Mouse (Mus musculus): ENCODE measurements around the gene Wwox. TPM values are rescaled to one million over a fixed set of nuclear protein-coding genes. Genes with fewer than 3 reads are reported as not detected.

Gene Wwox
- polyA plus RNA-seq, 1 experiment from 2014 or later = 12.9 TPM

GRCm38 (mm10) chr8:115110423-115110822, 671.0 kb downstream of the Wwox start:
- Histone ChIP-seq H3K9me3 (replicated peaks; ENCODE audit: control insufficient read depth, low read length) (no peaks in the 10 kb centered on the region), H3K4me1 (ENCODE audit: control insufficient read depth, insufficient read depth, low read length) (no peaks in the 10 kb centered on the region), H3K9ac (ENCODE audit: low read length) (no peak overlapping the region), H3K27ac (ENCODE audit: low read length) (no peak overlapping the region), H3K4me3 (replicated peaks; ENCODE audit: low read length) (no peak overlapping the region), H3K4me2 (ENCODE audit: low read depth, low read length) (no peak overlapping the region), H3K36me3 (ENCODE audit: control insufficient read depth, insufficient read depth, low read length) (no peaks in the 10 kb centered on the region), H3K27me3 (ENCODE audit: control insufficient read depth, insufficient read depth, low read length) (no peaks in the 10 kb centered on the region)
- ATAC-seq (ENCODE audit: insufficient read depth, low FRiP score) = no peak
- WGBS = 87% methylated on average over 9 of the region's 9 CpGs

GRCm38 (mm10) chr8:115112062-115112461, 672.6 kb downstream of the Wwox start:
- Histone ChIP-seq H3K4me3 (replicated peaks; ENCODE audit: low read length) (no peak overlapping the region), H3K27ac (ENCODE audit: low read length) (no peak overlapping the region), H3K4me1 (ENCODE audit: control insufficient read depth, insufficient read depth, low read length) (no peaks in the 10 kb centered on the region), H3K27me3 (ENCODE audit: control insufficient read depth, insufficient read depth, low read length) (no peaks in the 10 kb centered on the region), H3K9ac (ENCODE audit: low read length) (no peak overlapping the region), H3K4me2 (ENCODE audit: low read depth, low read length) (no peak overlapping the region), H3K9me3 (replicated peaks; ENCODE audit: control insufficient read depth, low read length) (no peaks in the 10 kb centered on the region), H3K36me3 (ENCODE audit: control insufficient read depth, insufficient read depth, low read length) (no peaks in the 10 kb centered on the region)
- 90% methylated on average over 2 of the region's 2 CpGs for WGBS
- no peak for ATAC-seq (ENCODE audit: insufficient read depth, low FRiP score)

GRCm38 (mm10) chr8:115114498-115114897, 675.0 kb downstream of the Wwox start:
- Histone ChIP-seq H3K36me3 (ENCODE audit: control insufficient read depth, insufficient read depth, low read length) (no peaks in the 10 kb centered on the region), H3K27ac (ENCODE audit: low read length) (no peak overlapping the region), H3K27me3 (ENCODE audit: control insufficient read depth, insufficient read depth, low read length) (no peaks in the 10 kb centered on the region), H3K4me1 (ENCODE audit: control insufficient read depth, insufficient read depth, low read length) (no peaks in the 10 kb centered on the region), H3K4me2 (ENCODE audit: low read depth, low read length) (no peak overlapping the region), H3K9ac (ENCODE audit: low read length) (no peak overlapping the region), H3K9me3 (replicated peaks; ENCODE audit: control insufficient read depth, low read length) (no peaks in the 10 kb centered on the region), H3K4me3 (replicated peaks; ENCODE audit: low read length) (no peak overlapping the region)
- no peak for ATAC-seq (ENCODE audit: insufficient read depth, low FRiP score)
- WGBS = 49% methylated on average over 6 of the region's 6 CpGs

- no peak overlapping the region for H3K27ac ChIP-seq (ENCODE audit: low read length)
- no peak overlapping the region for H3K9ac ChIP-seq (ENCODE audit: low read length)
- no peaks in the 10 kb centered on the region for H3K4me1 ChIP-seq (ENCODE audit: control insufficient read depth, insufficient read depth, low read length)
- H3K4me3 ChIP-seq (replicated peaks; ENCODE audit: low read length) = no peak overlapping the region
- no peak overlapping the region for H3K4me2 ChIP-seq (ENCODE audit: low read depth, low read length)
- no peaks in the 10 kb centered on the region for H3K27me3 ChIP-seq (ENCODE audit: control insufficient read depth, insufficient read depth, low read length)
- no peaks in the 10 kb centered on the region for H3K9me3 ChIP-seq (replicated peaks; ENCODE audit: control insufficient read depth, low read length)
- no peaks in the 10 kb centered on the region for H3K36me3 ChIP-seq (ENCODE audit: control insufficient read depth, insufficient read depth, low read length)
- no peak for ATAC-seq (ENCODE audit: insufficient read depth, low FRiP score)
- 76% methylated on average over 7 of the region's 7 CpGs for WGBS
Measured at GRCm38 (mm10) chr8:115126081-115126480, 686.6 kb downstream of the Wwox start.

- no peaks in the 10 kb centered on the region for H3K27me3 ChIP-seq (ENCODE audit: control insufficient read depth, insufficient read depth, low read length)
- no peaks in the 10 kb centered on the region for H3K9me3 ChIP-seq (replicated peaks; ENCODE audit: control insufficient read depth, low read length)
- no peak overlapping the region for H3K9ac ChIP-seq (ENCODE audit: low read length)
- 90% methylated on average over 5 of the region's 5 CpGs for WGBS
- H3K27ac ChIP-seq (ENCODE audit: low read length) = no peak overlapping the region
- ATAC-seq (ENCODE audit: insufficient read depth, low FRiP score) = no peak
- H3K4me2 ChIP-seq (ENCODE audit: low read depth, low read length) = no peak overlapping the region
- no peaks in the 10 kb centered on the region for H3K36me3 ChIP-seq (ENCODE audit: control insufficient read depth, insufficient read depth, low read length)
- no peaks in the 10 kb centered on the region for H3K4me1 ChIP-seq (ENCODE audit: control insufficient read depth, insufficient read depth, low read length)
- no peak overlapping the region for H3K4me3 ChIP-seq (replicated peaks; ENCODE audit: low read length)
Measured at GRCm38 (mm10) chr8:115126674-115127073, 687.2 kb downstream of the Wwox start.

- Histone ChIP-seq H3K4me1 (ENCODE audit: control insufficient read depth, insufficient read depth, low read length) (no peaks in the 10 kb centered on the region), H3K27ac (ENCODE audit: low read length) (no peak overlapping the region), H3K4me3 (replicated peaks; ENCODE audit: low read length) (no peak overlapping the region), H3K36me3 (ENCODE audit: control insufficient read depth, insufficient read depth, low read length) (no peaks in the 10 kb centered on the region), H3K27me3 (ENCODE audit: control insufficient read depth, insufficient read depth, low read length) (no peaks in the 10 kb centered on the region), H3K9me3 (replicated peaks; ENCODE audit: control insufficient read depth, low read length) (no peaks in the 10 kb centered on the region), H3K4me2 (ENCODE audit: low read depth, low read length) (no peak overlapping the region), H3K9ac (ENCODE audit: low read length) (no peak overlapping the region)
- 97% methylated on average over 4 of the region's 4 CpGs for WGBS
- no peak for ATAC-seq (ENCODE audit: insufficient read depth, low FRiP score)
Measured at GRCm38 (mm10) chr8:115129307-115129706, 689.9 kb downstream of the Wwox start.

- Histone ChIP-seq H3K27me3 (ENCODE audit: control insufficient read depth, insufficient read depth, low read length) (no peaks in the 10 kb centered on the region), H3K4me2 (ENCODE audit: low read depth, low read length) (no peak overlapping the region), H3K9me3 (replicated peaks; ENCODE audit: control insufficient read depth, low read length) (peaks cover 14% of the 10 kb centered on the region), H3K4me3 (replicated peaks; ENCODE audit: low read length) (no peak overlapping the region), H3K9ac (ENCODE audit: low read length) (no peak overlapping the region), H3K27ac (ENCODE audit: low read length) (no peak overlapping the region), H3K4me1 (ENCODE audit: control insufficient read depth, insufficient read depth, low read length) (no peaks in the 10 kb centered on the region), H3K36me3 (ENCODE audit: control insufficient read depth, insufficient read depth, low read length) (no peaks in the 10 kb centered on the region)
- no peak for ATAC-seq (ENCODE audit: insufficient read depth, low FRiP score)
- 75% methylated on average over 17 of the region's 17 CpGs for WGBS
Measured at GRCm38 (mm10) chr8:115133119-115133518, 693.7 kb downstream of the Wwox start.

GRCm38 (mm10) chr8:115133711-115134218, 694.3 kb downstream of the Wwox start:
- Histone ChIP-seq H3K27ac (ENCODE audit: low read length) (no peak overlapping the region), H3K4me1 (ENCODE audit: control insufficient read depth, insufficient read depth, low read length) (no peaks in the 10 kb centered on the region), H3K4me2 (ENCODE audit: low read depth, low read length) (no peak overlapping the region), H3K36me3 (ENCODE audit: control insufficient read depth, insufficient read depth, low read length) (no peaks in the 10 kb centered on the region), H3K27me3 (ENCODE audit: control insufficient read depth, insufficient read depth, low read length) (no peaks in the 10 kb centered on the region), H3K9me3 (replicated peaks; ENCODE audit: control insufficient read depth, low read length) (peaks cover 14% of the 10 kb centered on the region), H3K9ac (ENCODE audit: low read length) (no peak overlapping the region), H3K4me3 (replicated peaks; ENCODE audit: low read length) (no peak overlapping the region)
- WGBS = 59% methylated on average over 7 of the region's 7 CpGs
- no peak for ATAC-seq (ENCODE audit: insufficient read depth, low FRiP score)

- H3K4me1 ChIP-seq (ENCODE audit: control insufficient read depth, insufficient read depth, low read length) = no peaks in the 10 kb centered on the region
- H3K9ac ChIP-seq (ENCODE audit: low read length) = no peak overlapping the region
Measured at GRCm38 (mm10) chr8:115136888-115137287, 697.4 kb downstream of the Wwox start.

DNA sequence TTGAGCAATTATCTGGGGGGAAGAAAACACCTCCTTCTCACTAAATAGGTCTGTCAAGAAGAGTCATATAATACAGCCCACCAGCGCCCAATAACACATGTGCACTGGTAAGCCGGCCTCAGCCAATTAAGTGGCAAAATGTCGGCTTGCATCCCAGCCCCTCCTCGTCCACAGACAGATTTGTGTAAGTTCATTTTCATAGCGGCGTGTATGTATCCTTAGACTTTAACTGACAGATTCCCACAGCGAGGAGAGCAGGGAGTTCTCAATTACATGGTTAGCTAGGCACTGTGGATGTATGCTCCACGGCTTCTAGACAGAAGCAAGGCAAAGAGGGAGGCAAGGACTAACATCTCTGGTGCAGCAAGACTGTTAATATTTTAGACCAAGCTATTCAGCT, 702.2 kb downstream of the Wwox start:
- Histone ChIP-seq H3K9ac (ENCODE audit: low read length) (no peak overlapping the region), H3K4me1 (ENCODE audit: control insufficient read depth, insufficient read depth, low read length) (no peaks in the 10 kb centered on the region), H3K27me3 (ENCODE audit: control insufficient read depth, insufficient read depth, low read length) (no peaks in the 10 kb centered on the region), H3K4me2 (ENCODE audit: low read depth, low read length) (no peak overlapping the region), H3K27ac (ENCODE audit: low read length) (no peak overlapping the region), H3K9me3 (replicated peaks; ENCODE audit: control insufficient read depth, low read length) (peaks cover 12% of the 10 kb centered on the region), H3K36me3 (ENCODE audit: control insufficient read depth, insufficient read depth, low read length) (no peaks in the 10 kb centered on the region), H3K4me3 (replicated peaks; ENCODE audit: low read length) (no peak overlapping the region)
- 80% methylated on average over 8 of the region's 8 CpGs for WGBS
- ATAC-seq (ENCODE audit: insufficient read depth, low FRiP score) = no peak

More at GRCm38 (mm10) chr8:115136888-115137287, 697.4 kb downstream of the Wwox start:
- Histone ChIP-seq H3K27me3 (ENCODE audit: control insufficient read depth, insufficient read depth, low read length) (no peaks in the 10 kb centered on the region), H3K9me3 (replicated peaks; ENCODE audit: control insufficient read depth, low read length) (peaks cover 17% of the 10 kb centered on the region), H3K4me2 (ENCODE audit: low read depth, low read length) (no peak overlapping the region), H3K4me3 (replicated peaks; ENCODE audit: low read length) (no peak overlapping the region), H3K27ac (ENCODE audit: low read length) (no peak overlapping the region), H3K36me3 (ENCODE audit: control insufficient read depth, insufficient read depth, low read length) (no peaks in the 10 kb centered on the region)
- no peak for ATAC-seq (ENCODE audit: insufficient read depth, low FRiP score)
- WGBS = 86% methylated on average over 10 of the region's 10 CpGs

All from stomach, embryonic 16.5 days (tissue).